Mouse (Mus musculus) liver, embryonic 14.5 days (tissue): Measurements from ENCODE around the gene Bcas1.

Experiments
- CTCF ChIP-seq: IDR thresholded peaks from 2 replicates; pipeline ENCODE4 v1.5.1; 2016; ENCODE audit warnings: antibody characterized with exemption, low read depth, control low read depth
- EP300 ChIP-seq: IDR thresholded peaks from 2 replicates; pipeline ENCODE4 v1.6.1; 2016; ENCODE audit warnings: antibody characterized with exemption, low read depth

DNA sequence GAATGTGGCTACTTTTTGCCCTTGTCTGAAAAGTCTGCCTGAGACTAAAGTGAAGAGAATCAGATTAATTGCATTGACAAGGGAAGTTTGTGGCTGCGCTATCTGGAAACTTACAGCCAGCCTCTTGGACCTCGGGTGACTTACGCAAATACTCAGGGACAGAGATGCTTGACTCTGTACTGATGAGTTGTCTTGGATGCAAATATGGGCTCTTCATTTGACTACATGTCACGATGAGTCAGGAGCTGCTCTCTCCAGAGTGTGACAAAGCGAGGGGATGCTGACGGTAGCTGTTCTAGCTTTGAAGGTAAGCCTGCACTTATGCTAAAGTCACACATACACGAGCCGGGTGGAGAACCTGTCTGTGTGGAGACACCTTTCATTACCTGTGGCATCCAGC is 111.3 kb downstream of the Bcas1 start:
- TF ChIP-seq CTCF (no peak), EP300 (no peak)
